Mouse (Mus musculus) gastrocnemius, postnatal 25 days (tissue): Measurements from ENCODE around the gene Rasef. TPM values are rescaled to one million over a fixed set of nuclear protein-coding genes. Genes with fewer than 3 reads are reported as not detected.

Experiments
- total RNA-seq, 2 experiments: library from RNA; stranded (reverse); gene quantifications; 1 replicate in 1 of 2; 2 replicates in 1 of 2; pipeline ENCODE4 v1.2.3; 2021

The Rasef gene
- total RNA-seq, 2 experiments from 2014 or later = not detected

Other genes with a start within 250 kb of the Rasef start
- not detected for gene Gm11238, start 183.1 kb downstream of the Rasef start, total RNA-seq
- not detected for gene Gm11237, start 168.0 kb downstream of the Rasef start, total RNA-seq
- gene Gm11236, start 152.9 kb downstream of the Rasef start, total RNA-seq = not detected
- not detected for gene Gm11239, start 122.6 kb downstream of the Rasef start, total RNA-seq
- gene Gm428, start 107.5 kb downstream of the Rasef start, total RNA-seq = not detected
- not detected for gene Gm11758, start 85.3 kb upstream of the Rasef start, total RNA-seq
- gene Gm11757, start 100.1 kb upstream of the Rasef start, total RNA-seq = under 1 TPM in 1 of 2 experiments, not detected in 1; 0.33 TPM
- under 1 TPM in 1 of 2 experiments, not detected in 1; 0.33 TPM for gene Gm13871, start 115.0 kb upstream of the Rasef start, total RNA-seq
- under 1 TPM in 1 of 2 experiments, not detected in 1; 0.80 TPM for gene Gm11756, start 129.8 kb upstream of the Rasef start, total RNA-seq
- gene 2310002L09Rik, start 159.9 kb upstream of the Rasef start, total RNA-seq = 100 to 1,000 TPM in 1 of 2 experiments, 10 to 100 TPM in 1; 99.0 to 213 TPM
- under 1 TPM; 0.56 to 0.61 TPM for gene Frmd3, start 222.4 kb upstream of the Rasef start, total RNA-seq